In the genomic region with DNA sequence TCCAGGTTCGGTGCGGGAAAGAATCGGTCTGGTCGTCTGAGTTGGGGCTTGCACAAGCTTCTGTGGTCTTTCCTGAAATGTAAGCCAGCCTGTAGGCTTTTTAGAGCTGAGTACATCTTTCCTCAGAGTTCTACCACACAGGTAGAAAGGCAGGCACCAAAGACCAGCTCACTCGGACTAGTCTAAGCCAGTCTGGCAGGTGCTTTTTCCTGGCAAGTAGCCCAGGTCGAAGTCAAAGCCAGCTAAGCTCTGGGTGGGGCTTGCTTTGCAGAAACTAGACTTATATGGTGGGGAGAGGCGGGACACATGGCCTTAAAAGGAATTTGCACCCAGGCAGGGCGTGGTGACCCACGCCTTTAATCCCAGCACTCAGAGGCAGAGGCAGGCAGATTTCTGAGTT, we compare ENCODE assay signal across 8 mouse cellular contexts. TPM values are rescaled to one million over a fixed set of nuclear protein-coding genes. Genes with fewer than 3 reads are reported as not detected.
DNase-seq lines count a peak whose midpoint lies in the region; ATAC-seq and TF ChIP-seq lines count a peak whose summit lies in the region.
"Not testable (repeated sequence)": the region's sequence is repeated elsewhere in the genome, so short reads cannot be mapped to it uniquely, and the experiment has no call there.

No protein-coding gene starts in this region.

- peak; percentile 42 for DNase-seq in CD4-positive helper T cell, adult 2 months (ENCODE audit: low read depth, low spot score)
- DNase-seq in hindbrain, embryonic 11.5 days (ENCODE audit: low spot score) = not testable (repeated sequence)
- peak; percentile 49 to 70 for DNase-seq in kidney, adult 8-10 months
- peak; percentile 70 for DNase-seq in liver, adult 2 months (ENCODE audit: extremely low read depth, low read depth, low spot score)

- H3K27me3 ChIP-seq in forebrain, embryonic 13.5 days; hindbrain, embryonic 11.5 days (ENCODE audit: control insufficient read depth, insufficient read depth, low read length); liver, adult 2 months (ENCODE audit: control insufficient read depth, insufficient read depth, low read length); small intestine, adult 2 months (ENCODE audit: control insufficient read depth, insufficient read depth, low read length): not testable (repeated sequence)

- peak; percentile 63 for ATAC-seq in cerebellum, adult (ENCODE audit: insufficient number of reproducible peaks, low FRiP score, low TSS enrichment)
- peak; percentile 57 for ATAC-seq in forebrain, embryonic 13.5 days
- ATAC-seq in hindbrain, embryonic 11.5 days (ENCODE audit: low FRiP score) = peak; percentile 55; the same call in 1 of the 2 replicates
- peak; percentile 47 for ATAC-seq in megakaryocyte, adult 5-6 weeks (ENCODE audit: poor library complexity, severe bottlenecking)

- H3K9ac ChIP-seq in forebrain, embryonic 13.5 days; hindbrain, embryonic 11.5 days (ENCODE audit: low read depth, low read length); liver, adult 2 months (ENCODE audit: low read depth, low read length): not testable (repeated sequence)

- H3K9me3 ChIP-seq in forebrain, embryonic 13.5 days (replicated peaks); hindbrain, embryonic 11.5 days (ENCODE audit: control insufficient read depth, low read length): not testable (repeated sequence)

- not testable (repeated sequence) for H3K79me2 ChIP-seq in liver, adult 2 months (ENCODE audit: control insufficient read depth, insufficient read depth, low read length)

- TF ChIP-seq CTCF in liver, adult 2 months (IDR thresholded peaks at IDR 0.05; ENCODE audit: low read depth, low read length); small intestine, adult 2 months (IDR thresholded peaks at IDR 0.05; ENCODE audit: extremely low read depth, insufficient read length, insufficient replicate concordance, low read depth, low read length): not testable (repeated sequence)

- H3K4me2 ChIP-seq in forebrain, embryonic 13.5 days; hindbrain, embryonic 11.5 days (replicated peaks; ENCODE audit: low read depth, low read length): not testable (repeated sequence)

- not testable (repeated sequence) for TF ChIP-seq POLR2A in liver, adult 2 months (IDR thresholded peaks at IDR 0.05; ENCODE audit: extremely low read depth, insufficient read depth, low read length); small intestine, adult 2 months (IDR thresholded peaks at IDR 0.05; ENCODE audit: low read depth, low read length)

- H3K4me1 ChIP-seq in forebrain, embryonic 13.5 days; hindbrain, embryonic 11.5 days (replicated peaks; ENCODE audit: control insufficient read depth, insufficient read depth, low read length); liver, adult 2 months (ENCODE audit: control insufficient read depth, insufficient read depth, low read length); small intestine, adult 2 months (ENCODE audit: control insufficient read depth, insufficient read depth, insufficient read length, low read length): not testable (repeated sequence)

- WGBS in forebrain, embryonic 13.5 days = 56% methylated on average over 4 of the region's 9 CpGs
- WGBS in hindbrain, embryonic 11.5 days = 62% methylated on average over 3 of the region's 9 CpGs
- WGBS in liver, adult 2 months = 17% methylated on average over 4 of the region's 9 CpGs
- 18% methylated on average over 3 of the region's 9 CpGs for WGBS in small intestine, adult 2 months

- not testable (repeated sequence) for H3K4me3 ChIP-seq in forebrain, embryonic 13.5 days; hindbrain, embryonic 11.5 days (ENCODE audit: low read depth, low read length); liver, adult 2 months (ENCODE audit: insufficient read depth, low read depth, low read length); small intestine, adult 2 months (ENCODE audit: low read depth, low read length)

- not testable (repeated sequence) for H3K27ac ChIP-seq in forebrain, embryonic 13.5 days; hindbrain, embryonic 11.5 days (ENCODE audit: low read depth, low read length); liver, adult 2 months (replicated peaks; ENCODE audit: insufficient read depth, low read depth, low read length)
- H3K27ac ChIP-seq in small intestine, adult 2 months (ENCODE audit: insufficient read depth, low read depth, low read length) = peak overlapping the region; percentile 89

- H3K36me3 ChIP-seq in forebrain, embryonic 13.5 days (ENCODE audit: poor library complexity, severe bottlenecking); hindbrain, embryonic 11.5 days (ENCODE audit: control insufficient read depth, insufficient read depth, low read length); liver, adult 2 months (ENCODE audit: control insufficient read depth, insufficient read depth, low read length): not testable (repeated sequence)
- H3K36me3 ChIP-seq in small intestine, adult 2 months (ENCODE audit: control insufficient read depth, insufficient read depth, low read length) = peaks cover 13% of the 10 kb centered on the region

RNA-seq across cellular contexts. Expression of a gene that starts 27.9 kb away (rescaled TPM):
- 3.8 TPM in 2 replicates for polyA plus RNA-seq in forebrain, embryonic 13.5 days (2015; fragmentation: Nextera tagmentation; extraction: Ambion mirVana)
- 2.7 and 3.5 TPM in 2 replicates for polyA plus RNA-seq in hindbrain, embryonic 11.5 days (2014; fragmentation: Nextera tagmentation; extraction: Ambion mirVana)
- 7.6 and 9.2 TPM in 2 replicates for total RNA-seq in liver, adult 2 months (2014; rRNA removed)
- polyA plus RNA-seq in liver, adult 2 months (2012; rRNA removed) = 7.3 and 7.4 TPM in 2 replicates
- total RNA-seq in megakaryocyte, adult 5-6 weeks (2015) = not detected in 2 replicates
- not detected in 2 replicates for total RNA-seq in megakaryocyte, adult 5-6 weeks (2017)
- 12.6 and 31.3 TPM in 2 replicates for polyA plus RNA-seq in small intestine, adult 2 months (2012; rRNA removed)
